Mouse (Mus musculus) frontal cortex, adult (tissue): ENCODE measurements around the gene Slc12a9.
A peak's percentile ranks its signal among the peaks of the same experiment; 100 is the strongest.

ENCODE experiments used
- ATAC-seq: cut with Nextera tagmentation; 2 replicates; pipeline ENCODE4 v1.9.2; 2017; ENCODE audit warnings: mild to moderate bottlenecking, moderate library complexity, mixed read lengths; ENCODE audit not compliant: low TSS enrichment

Gene Slc12a9

DNA sequence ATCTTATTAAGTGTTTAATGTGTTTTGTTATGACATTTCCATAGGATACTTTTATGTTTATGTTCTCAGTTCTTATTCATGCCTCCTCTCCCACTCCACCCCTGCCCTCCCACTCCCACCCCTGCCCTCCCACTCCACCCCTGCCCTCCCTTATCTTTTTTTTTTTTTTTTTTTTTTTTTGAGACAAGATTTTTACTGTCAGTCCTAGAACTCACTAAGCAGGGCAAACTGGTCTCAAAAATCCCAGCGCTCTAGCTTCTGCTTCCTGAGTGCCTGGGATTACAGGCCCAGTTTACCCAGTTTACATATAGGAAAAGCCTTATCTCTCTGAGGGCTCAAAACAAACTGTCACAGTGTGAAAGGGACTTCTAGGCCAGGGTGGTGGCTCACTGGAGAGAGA lies 13.0 kb upstream of the Slc12a9 start:
- ATAC-seq = no peak

DNA sequence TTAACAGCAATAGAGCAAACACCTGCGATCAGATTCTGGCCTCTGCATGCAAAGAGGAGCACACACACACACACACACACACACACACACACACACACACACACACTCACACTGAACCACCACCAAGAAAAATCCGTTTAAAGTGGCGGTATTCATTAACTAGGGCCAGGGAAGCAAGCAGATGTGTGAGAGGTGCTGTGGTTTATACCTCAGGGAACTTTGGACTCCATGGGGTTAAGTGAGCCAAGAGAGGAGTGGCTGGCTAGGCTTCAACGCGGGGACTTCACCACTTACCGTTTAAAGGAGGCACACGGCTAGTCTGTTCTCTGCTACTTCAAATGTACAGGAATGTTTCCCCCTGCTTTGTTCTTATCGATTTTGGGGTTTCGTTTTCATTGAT lies 12.4 kb upstream of the Slc12a9 start:
- ATAC-seq = no peak

DNA sequence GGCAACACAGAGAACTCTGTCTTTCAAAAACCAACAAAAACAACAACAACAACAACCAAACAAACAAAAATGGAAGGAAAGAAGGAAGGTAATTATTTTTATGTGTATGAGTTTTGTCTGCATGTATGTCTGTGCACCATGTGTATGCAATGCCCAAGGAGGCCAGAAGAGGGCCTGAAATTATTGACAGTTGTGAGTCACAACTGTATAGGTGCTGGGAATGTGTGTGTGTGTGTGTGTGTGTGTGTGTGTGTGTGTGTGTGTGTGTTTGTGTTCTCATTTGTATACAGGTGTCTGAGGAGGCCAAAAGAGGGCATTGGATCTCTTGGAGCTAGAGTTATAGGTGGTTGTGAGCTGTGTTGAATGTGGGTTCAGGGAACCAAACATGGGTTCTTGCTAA lies 10.5 kb upstream of the Slc12a9 start:
- no peak for ATAC-seq

DNA sequence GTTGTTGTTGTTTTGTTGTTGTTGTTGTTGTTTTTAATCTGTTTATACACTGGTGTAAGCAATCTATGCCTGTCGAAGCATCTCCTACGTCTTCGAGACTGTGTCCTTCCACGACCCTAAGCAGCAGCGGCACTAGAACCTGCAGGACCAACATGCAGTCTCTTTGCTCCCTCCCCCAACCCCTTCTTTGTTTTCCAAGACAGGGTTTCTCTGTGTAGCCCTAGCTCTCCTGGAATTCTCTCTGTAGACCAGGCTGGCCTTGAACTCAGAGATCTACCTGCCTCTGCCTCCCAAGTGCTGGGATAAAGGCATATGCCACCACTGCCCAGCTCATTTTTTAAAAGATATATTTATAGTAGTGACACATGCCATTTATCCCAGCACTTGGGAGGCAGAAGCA lies 10.0 kb upstream of the Slc12a9 start:
- no peak for ATAC-seq

DNA sequence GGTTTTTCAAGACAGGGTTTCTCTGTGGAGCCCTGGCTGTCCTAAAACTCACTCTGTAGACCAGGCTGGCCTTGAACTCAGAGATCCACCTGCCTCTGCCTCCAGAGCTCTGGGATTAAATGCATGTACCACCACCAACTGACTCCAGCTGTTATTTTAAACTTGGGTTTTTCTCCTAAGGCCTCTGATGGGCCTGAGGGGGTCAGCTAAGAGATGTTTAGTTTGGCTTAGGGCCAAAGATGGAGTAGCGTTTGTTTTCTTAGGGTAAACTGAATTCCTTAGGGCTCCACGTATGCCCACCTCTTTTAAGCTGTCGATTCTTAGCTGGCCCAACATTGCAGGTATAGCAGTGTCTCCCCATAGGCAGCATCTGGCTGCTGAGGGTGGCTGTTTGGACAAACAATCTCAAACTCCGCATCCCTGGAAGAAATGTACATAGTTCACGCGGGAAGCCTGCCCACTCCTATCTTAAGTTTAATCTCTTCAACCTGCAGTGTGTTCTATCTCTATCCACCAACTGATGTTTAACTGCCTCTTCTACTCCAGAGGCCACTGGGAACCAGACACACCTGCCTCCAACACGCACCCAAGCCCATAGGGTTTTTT lies 9.1 kb upstream of the Slc12a9 start:
- no peak for ATAC-seq

DNA sequence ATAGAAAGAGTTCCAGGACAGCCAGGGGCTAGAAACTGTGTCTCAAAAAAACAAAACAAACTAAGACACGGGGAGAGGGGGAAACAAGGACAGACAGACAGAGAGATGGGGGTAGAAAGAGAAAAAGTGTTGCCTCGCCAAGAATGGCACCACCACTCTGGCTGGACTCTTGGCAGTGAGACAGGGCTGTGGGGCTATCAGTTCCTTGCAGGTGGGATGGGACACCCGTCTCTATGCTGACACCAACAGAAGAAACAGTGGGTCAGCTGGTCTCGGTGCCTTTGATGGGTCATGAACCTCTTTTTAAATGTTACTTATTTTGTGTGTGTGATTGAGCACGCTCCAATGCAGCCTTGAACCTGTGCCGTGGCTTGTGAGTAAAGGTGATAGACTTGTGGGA lies 6.8 kb upstream of the Slc12a9 start:
- ATAC-seq = no peak

DNA sequence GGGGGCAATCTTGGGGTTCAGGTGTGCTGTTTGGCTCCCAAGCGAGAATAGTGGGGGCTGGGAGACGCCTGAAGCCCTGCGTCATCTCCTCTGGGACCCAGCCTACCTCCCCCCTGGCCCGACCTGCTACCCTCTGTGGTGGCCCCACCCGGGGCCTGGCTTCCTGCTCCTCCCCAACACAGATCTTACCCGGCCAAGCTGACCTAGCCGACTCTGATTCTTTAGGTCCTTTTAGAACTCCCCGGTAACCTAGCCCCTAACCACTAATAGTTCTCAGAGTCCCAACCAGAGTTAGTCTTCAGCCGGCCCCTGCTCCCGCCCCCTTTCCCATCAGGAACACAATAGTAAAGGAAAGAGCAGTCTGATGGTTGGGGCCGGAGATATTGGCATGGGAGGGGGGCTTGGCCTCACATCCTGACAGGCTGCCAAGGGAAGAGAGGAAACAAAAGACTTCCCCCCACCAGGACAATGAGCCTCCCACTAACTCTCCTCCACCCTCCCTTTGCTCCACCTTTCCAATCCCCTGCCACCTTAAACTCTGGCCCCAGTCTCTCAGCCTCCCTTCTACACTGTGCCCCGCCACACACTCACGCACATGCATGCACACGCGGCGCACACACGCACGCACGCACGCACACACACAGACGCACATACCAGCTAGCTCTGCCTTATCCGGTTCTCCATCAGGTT lies 6.0 kb upstream of the Slc12a9 start:
- peak; percentile 32; the same call in 1 of the 2 replicates for ATAC-seq

DNA sequence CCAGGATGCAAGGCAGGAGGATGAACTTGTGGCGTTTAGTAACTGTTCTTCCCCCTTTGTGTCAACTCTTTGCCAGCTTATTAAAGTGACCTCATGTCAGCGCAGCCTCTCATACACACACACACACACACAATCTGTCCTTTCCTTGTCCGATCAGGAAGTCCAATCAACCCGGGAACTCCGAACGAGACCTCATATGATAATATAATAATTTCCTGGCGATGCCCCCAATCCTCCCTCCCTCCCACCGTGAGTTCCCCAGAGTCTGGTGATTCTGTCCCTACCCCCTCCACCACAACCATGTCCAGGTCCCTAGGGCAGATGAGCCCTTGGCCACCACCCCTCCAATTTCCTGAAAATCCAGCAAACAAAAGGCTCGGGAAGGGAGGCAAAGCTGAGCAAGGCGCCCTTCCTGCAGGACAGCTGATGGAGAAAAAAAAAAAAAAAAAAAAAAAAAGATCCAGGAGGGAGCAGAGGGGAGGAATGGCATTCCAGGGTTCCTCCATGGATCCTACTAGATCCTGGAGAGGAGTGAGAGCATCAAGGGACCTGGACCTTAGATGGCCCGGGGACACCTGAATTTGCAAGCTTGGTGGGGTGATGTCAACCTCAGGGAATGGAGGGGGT lies 5.4 kb upstream of the Slc12a9 start:
- ATAC-seq = peak; percentile 21

DNA sequence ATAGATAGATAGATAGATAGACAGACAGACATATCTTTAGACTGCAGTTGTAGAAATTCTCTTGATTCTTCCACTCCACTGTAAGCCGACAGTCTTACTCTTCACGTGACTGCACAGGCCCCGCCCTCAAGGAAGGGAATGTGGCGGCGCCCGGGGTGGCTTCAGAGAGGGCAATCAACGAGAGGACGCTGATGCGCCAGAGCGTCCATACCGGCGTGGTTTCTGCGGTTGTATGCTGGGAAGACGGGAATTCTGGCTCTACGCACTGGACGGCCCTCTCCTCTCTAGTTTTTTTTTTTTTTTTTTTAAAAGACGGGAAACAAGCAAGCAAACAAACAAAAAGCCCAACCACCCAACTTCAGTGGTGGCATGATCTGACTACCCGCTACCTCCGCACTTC lies 4.9 kb upstream of the Slc12a9 start:
- ATAC-seq = peak; percentile 88

DNA sequence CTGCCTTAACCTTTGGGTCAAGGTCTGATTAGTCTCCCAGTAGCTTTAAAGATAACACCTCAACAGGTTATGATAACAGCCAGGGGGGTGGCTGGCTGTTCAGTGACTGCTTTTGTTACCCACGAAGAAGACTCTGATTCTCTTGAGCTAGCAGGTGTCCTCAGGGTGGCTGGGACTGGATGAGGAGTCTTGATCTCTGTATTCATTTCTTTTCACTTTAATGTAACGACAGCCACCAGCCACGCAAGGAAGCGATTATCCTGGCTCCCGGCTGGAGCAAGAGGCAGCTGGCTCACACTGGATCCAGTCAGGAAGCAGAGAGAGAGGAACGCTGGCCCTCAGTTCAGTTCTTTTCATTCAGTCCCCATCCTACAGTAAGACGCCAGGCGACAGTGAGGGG lies 3.8 kb upstream of the Slc12a9 start:
- no peak for ATAC-seq

DNA sequence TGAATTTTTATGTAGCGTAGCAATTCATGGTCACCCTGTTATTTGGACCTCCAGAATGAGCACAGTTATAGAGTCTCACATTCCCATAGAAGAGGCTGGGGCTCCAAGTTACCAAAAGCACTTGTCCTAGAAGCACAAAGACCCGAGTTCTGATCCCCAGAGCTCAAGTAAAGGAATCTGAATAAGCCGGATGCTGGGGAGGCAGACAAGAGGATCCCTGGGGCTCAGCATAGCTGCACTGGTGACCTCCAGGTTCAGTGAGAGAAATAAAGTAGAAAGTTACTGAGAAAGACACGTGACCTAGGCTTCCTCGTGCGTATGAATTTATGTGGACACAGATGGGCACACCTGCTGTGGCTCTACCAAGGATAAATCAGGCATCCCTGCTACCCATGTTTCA lies 1.7 kb upstream of the Slc12a9 start:
- ATAC-seq = no peak

DNA sequence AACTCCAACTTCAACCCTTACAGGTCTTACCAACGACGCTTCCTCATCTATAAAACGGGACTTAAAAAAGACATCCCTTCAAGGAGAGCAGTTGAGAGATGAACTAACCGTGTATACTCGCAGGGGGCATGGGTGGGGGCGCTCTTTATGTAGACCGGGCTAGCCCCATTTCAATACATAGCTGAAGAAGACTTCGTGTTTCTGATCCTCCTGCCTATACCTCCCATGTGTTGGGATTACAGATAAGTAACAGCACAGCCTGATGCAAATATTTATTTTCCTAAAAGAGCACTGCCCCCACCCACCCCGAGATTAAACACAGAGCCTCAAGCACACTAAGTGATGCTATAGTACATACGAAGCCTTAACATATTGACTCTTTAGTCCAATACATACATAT lies 920 bp upstream of the Slc12a9 start:
- ATAC-seq = no peak

DNA sequence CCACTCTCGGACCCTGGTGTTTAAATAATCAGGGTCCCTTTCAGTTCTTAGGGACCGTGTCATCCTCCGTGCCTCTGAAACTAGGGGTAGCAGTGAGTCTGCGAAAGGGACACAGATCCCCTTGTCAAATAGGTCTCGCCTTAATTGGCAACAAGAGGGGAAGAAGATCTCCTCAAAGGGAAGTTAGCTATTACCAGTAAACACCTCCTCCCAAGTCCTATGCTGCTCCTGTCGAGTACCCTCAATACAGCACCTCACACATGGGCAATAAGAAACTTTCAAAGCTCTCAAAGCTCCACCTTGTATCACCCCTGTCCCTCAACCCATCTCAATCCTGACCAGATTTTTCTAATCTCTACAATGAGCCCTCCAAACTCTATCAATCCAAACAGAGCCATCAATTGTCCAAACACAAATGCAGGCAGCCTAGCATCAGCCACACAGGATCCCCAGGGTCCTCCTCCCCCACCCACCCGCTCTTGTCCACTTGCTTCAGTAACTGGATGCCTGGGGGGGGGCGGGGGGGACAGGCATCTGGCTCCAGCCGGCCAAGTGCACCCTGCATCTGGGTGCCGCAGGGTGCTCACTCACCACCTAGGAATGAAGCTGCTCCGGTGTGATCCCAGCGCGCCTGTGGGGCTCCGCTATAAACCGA lies 413 bp downstream of the Slc12a9 start:
- no peak for ATAC-seq

DNA sequence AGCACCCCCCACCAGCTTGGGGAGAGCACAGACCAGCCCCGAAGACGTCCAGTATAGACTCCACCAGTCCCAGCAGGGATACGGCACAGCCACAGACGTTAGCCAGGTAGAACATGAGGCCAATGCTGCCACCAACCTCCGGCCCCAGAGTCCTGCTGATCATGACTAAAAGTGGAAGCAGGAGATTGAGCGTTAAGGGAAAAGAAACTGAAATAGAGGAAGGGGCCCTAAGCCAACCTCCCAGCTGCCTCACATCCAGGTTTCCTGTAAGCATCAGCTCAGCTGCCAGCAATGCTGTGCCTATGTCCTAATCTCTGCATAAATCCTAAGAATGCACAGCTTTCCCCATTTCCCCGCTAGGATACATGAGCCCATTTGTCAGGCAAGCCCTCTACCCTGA lies 2.5 kb downstream of the Slc12a9 start:
- ATAC-seq = no peak

DNA sequence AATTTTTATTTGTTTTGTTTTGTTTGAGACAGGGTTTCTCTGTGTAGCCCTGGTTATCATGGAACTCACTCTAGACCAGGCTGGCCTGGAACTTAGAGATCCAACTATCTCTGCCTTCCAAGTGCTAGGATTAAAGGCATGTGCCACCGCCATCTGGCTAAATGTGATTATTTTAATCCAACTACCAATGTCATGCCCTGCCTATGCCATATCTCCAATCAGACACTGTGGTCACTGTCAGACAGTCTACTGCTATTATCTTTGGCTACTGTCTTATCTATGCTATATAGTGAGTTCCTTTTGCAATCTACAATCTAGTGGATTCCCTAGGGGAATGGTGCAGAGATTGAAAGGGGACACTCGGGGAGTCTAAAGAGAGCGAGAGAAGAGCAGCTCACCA lies 12.4 kb downstream of the Slc12a9 start:
- ATAC-seq = no peak

DNA sequence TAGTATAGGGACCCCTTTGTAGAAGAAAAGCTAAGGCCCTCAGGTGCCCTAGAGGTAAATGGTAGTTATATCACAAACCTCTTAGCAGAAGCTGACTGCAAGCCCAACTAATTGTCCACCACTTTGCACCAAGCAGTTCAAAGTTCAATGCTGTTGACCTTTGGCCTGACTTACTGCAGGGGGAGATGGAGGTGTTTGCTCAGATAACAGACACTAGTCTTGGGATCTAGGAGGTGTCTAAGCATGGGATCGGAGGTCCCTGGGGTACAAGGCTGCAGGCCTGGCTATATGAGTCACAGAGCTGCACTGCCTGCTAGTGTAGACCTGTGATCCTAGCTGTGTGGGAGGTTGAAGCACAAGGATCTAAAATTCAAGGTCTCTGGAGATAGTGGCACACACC lies 14.8 kb downstream of the Slc12a9 start:
- ATAC-seq = no peak

DNA sequence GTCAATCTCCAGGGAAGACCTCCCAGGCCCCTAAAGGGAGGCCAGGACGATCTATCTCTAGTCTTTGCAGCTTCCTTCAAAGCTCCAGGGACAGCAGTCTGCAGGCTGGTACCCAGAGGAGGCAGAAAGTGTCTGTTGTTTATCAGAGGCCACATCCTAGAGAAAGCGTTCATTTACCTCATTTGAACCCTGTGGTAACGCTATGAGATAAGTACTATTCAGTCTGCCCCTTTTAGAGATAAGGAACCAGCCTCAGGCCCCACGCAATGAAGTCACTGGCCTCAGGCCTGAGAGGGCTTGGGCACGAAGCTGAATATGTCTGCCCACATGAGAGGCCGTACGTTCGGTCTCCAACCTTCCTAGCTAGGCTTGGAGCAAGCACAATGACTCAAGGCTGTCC lies 16.0 kb downstream of the Slc12a9 start:
- ATAC-seq = no peak

DNA sequence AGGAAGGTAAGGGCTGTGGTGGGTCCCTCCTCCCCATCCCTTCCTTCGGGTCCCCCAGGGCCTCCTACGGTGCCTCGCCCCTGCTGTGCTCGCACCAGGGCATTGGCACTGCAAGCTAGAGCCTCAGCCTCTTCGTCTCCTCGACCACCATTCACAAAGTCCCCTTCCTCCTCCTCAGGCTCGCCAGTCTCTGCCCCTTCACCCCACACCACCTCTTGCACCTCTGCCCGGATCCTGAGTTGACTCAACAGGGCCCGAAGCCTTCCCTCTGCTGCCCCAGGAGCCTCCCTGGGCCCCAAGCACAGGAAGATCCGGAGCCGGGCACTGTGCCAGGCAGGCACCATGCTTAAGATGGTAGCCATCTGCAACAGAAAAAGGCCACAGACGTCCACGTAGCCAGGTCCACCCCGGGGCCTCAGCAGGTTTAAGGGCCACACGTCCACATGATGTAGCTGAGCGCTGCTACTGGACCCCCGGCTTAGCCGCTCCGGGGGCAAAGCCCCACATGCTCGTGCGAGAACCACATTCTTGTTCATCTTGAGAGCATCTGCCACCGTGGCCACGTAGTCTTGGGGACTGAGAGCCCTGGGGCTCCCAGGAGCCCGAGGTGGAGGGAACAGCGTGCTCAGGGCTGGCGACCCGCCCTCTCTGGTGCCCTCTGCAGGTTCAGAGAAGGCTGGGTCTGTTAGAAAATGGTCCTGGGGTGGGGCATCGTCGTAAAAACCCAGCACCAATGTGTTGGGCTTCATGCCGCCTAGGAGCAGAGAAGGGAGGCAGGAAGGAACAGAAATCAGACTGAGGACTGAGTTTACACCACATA lies 18.1 kb downstream of the Slc12a9 start:
- no peak for ATAC-seq

DNA sequence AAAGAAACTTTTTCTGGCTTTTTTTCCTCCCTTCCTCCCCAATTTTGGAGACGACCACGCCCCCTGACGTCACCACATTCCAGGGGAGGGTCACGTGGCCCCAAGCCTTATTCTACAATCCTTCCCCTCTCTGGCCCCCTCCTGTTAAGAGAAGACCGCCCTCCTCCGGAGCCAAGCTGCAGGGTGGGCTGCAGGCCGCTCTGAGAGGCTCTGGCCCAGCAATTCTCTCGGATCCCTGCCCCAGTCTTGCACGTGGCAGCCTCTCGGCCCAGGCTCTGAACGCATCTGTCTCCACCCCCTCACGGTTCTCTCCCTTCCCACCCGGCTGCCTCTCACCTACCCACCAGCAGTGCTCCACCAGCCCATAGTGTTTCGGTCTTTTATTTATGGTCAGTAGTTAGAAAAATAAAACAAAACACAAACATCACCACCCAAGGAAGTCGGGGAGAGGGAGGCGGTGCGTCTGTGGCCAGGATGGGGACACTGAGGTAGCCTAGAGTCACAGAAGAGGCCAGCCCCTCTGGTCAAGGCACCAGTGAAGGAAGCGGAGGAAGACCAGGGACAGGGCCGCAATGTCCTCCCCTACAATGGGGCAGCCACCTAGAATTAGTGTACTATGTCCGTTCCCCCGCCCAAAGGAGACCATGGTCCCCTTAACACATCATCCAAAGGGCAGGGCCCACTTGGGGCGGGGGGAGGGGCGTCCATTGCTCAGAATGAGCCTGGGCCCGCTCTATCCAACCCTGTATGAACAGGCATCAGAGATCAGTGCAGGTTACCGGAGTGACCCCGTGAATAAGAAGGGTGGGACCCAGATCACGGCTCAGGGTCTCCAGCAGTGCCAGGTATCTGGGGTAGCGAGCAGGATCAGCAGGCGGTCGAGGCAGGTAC lies 19.0 kb downstream of the Slc12a9 start, which contains the start of gene Trip6:
Trip6 (minus strand) TSS at position 212 of the 891 bp plus-strand sequence.
- peak; percentile 76 for ATAC-seq

DNA sequence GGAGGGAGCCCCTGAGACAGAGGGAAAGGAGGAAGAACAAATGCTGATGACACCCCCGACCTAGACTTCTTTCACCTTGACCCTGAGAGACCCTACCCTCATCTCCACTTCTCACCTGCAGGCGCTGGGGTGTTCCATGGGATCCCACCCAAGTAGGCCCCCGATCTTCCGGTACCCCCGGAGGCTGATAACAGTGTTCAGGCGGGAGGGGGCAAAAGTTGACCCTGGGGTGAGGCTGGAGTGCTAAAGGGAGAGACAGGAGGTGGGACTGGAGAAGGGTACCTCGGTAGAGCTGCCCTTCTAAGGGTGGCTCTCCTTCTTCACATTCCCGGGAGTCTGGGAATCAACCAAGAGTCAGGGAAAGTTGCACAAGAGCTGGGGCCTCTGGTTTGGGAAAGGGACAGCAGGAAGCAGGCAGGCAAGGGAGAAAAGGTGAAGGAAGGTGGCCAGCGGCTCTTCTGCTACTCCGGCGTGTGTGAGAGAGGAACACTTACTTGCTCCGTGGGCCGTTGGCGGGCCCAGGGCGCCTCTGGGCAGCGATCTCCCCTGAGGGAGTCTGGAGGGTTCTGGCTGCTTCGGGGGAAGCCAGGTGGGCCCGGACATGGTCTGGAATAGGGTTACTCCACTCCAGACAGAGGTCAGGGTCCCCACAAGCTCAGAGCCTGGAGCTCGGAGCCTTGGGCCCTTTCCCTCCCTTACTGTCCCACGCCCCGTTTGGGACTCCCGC lies 19.8 kb downstream of the Slc12a9 start:
- ATAC-seq = no peak
